Mouse (Mus musculus) brain, embryonic 14.5 days (tissue): ENCODE measurements around the gene Ttf2.

Experiments used
- CTCF ChIP-seq: fragments of 200-500 bp; IDR thresholded peaks from 2 replicates; pipeline ENCODE4 v1.5.1; 2012; ENCODE audit warnings: inconsistent platforms, mild to moderate bottlenecking, moderate library complexity, borderline replicate concordance; ENCODE audit not compliant: insufficient read depth, insufficient read length; ENCODE audit errors: extremely low read depth
- POLR2A ChIP-seq: fragments of 200-500 bp; IDR thresholded peaks from 2 replicates; pipeline ENCODE4 v1.6.1; 2012; ENCODE audit warnings: mild to moderate bottlenecking, inconsistent platforms, borderline replicate concordance; ENCODE audit not compliant: poor library complexity, insufficient read depth, insufficient read length, severe bottlenecking; ENCODE audit errors: extremely low read depth

DNA sequence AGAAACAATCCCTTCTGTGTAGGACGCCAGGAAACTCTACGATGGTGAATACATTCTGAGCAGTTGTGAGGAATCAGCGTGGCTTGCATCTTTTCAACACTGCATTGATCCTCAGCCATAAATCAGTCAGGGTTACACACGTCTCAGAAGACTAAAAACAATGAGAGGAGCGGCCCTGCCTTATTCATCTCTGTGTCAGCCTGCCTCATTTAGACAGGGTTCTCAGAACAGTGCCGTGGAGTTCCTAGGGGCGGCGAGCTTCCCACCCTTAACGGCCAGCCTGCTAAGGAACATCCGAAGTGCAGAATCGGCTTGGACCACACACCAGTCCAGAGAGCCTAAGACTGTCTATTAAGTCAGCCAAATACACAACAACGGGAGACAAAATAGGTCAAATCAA is 20.0 kb upstream of the Ttf2 start:
- TF ChIP-seq POLR2A: no peak
- no peak for TF ChIP-seq CTCF
